Mouse (Mus musculus): ENCODE measurements around the gene Atp2a1.

Atp2a1 gene

GRCm38 (mm10) chr7:126450641-126451040 is 12.3 kb downstream of the Atp2a1 start:
- DNase-seq (ENCODE audit: low spot score in 2 of 2): no peak

- DNase-seq (ENCODE audit: low spot score in 2 of 2): no peak
Measured at GRCm38 (mm10) chr7:126449991-126450390, 12.9 kb downstream of the Atp2a1 start.

- no peak for DNase-seq (ENCODE audit: low spot score in 2 of 2)
Measured at GRCm38 (mm10) chr7:126448481-126448880, 14.4 kb downstream of the Atp2a1 start.

- no peak for DNase-seq (ENCODE audit: low spot score in 2 of 2)
Measured at GRCm38 (mm10) chr7:126446217-126446616, 16.7 kb downstream of the Atp2a1 start.

- no peak for DNase-seq (ENCODE audit: low spot score in 2 of 2)
Measured at GRCm38 (mm10) chr7:126445104-126445815, 17.6 kb downstream of the Atp2a1 start.

GRCm38 (mm10) chr7:126444536-126444935 is 18.4 kb downstream of the Atp2a1 start:
- no peak for DNase-seq (ENCODE audit: low spot score in 2 of 2)

GRCm38 (mm10) chr7:126443997-126444396 is 18.9 kb downstream of the Atp2a1 start:
- DNase-seq (ENCODE audit: low spot score in 2 of 2): no peak

GRCm38 (mm10) chr7:126440134-126440533 is 22.8 kb downstream of the Atp2a1 start:
- DNase-seq (ENCODE audit: low spot score in 2 of 2): no peak

GRCm38 (mm10) chr7:126436851-126437250 is 26.1 kb downstream of the Atp2a1 start:
- peak in 1 of 2 experiments; percentile 14 for DNase-seq (ENCODE audit: low spot score in 2 of 2)

GRCm38 (mm10) chr7:126435801-126436200 is 27.1 kb downstream of the Atp2a1 start:
- DNase-seq (ENCODE audit: low spot score in 2 of 2): no peak

GRCm38 (mm10) chr7:126434726-126435125 is 28.2 kb downstream of the Atp2a1 start:
- DNase-seq (ENCODE audit: low spot score in 2 of 2): no peak

- DNase-seq (ENCODE audit: low spot score in 2 of 2): no peak
Measured at GRCm38 (mm10) chr7:126430167-126430566, 32.7 kb downstream of the Atp2a1 start.

- DNase-seq (ENCODE audit: low spot score in 2 of 2): no peak
Measured at GRCm38 (mm10) chr7:126429503-126429898, 33.4 kb downstream of the Atp2a1 start.

GRCm38 (mm10) chr7:126428631-126429502 is 34.0 kb downstream of the Atp2a1 start, which contains the start of gene Rabep2:
Gene Rabep2 (plus strand): TSS chr7:126428759.
- peak; percentile 67 to 94 for DNase-seq (ENCODE audit: low spot score in 2 of 2)

- no peak for DNase-seq (ENCODE audit: low spot score in 2 of 2)
Measured at GRCm38 (mm10) chr7:126428154-126428553, 34.8 kb downstream of the Atp2a1 start.

GRCm38 (mm10) chr7:126427323-126427860 is 35.5 kb downstream of the Atp2a1 start:
- DNase-seq (ENCODE audit: low spot score in 2 of 2): no peak

GRCm38 (mm10) chr7:126424161-126424560 is 38.7 kb downstream of the Atp2a1 start:
- no peak for DNase-seq (ENCODE audit: low spot score in 2 of 2)

GRCm38 (mm10) chr7:126421756-126422155 is 41.2 kb downstream of the Atp2a1 start:
- DNase-seq (ENCODE audit: low spot score in 2 of 2): no peak

- DNase-seq (ENCODE audit: low spot score in 2 of 2): no peak
Measured at GRCm38 (mm10) chr7:126418496-126418895, 44.4 kb downstream of the Atp2a1 start.

- DNase-seq (ENCODE audit: low spot score in 2 of 2): no peak
Measured at GRCm38 (mm10) chr7:126417606-126418005, 45.3 kb downstream of the Atp2a1 start.

- no peak for DNase-seq (ENCODE audit: low spot score in 2 of 2)
Measured at GRCm38 (mm10) chr7:126417045-126417444, 45.9 kb downstream of the Atp2a1 start.

GRCm38 (mm10) chr7:126416615-126417014 is 46.3 kb downstream of the Atp2a1 start:
- DNase-seq (ENCODE audit: low spot score in 2 of 2): no peak
